Mouse (Mus musculus): ENCODE results near the gene Ypel2.

Ypel2 gene

GRCm38 (mm10) chr11:86994791-86995624, 1.5 kb upstream of the Ypel2 start:
- no peak for DNase-seq

GRCm38 (mm10) chr11:86994330-86994729, 823 bp upstream of the Ypel2 start:
- DNase-seq, result no peak

GRCm38 (mm10) chr11:86992461-86992988, 982 bp downstream of the Ypel2 start:
- peak; percentile 51 for DNase-seq

DNA sequence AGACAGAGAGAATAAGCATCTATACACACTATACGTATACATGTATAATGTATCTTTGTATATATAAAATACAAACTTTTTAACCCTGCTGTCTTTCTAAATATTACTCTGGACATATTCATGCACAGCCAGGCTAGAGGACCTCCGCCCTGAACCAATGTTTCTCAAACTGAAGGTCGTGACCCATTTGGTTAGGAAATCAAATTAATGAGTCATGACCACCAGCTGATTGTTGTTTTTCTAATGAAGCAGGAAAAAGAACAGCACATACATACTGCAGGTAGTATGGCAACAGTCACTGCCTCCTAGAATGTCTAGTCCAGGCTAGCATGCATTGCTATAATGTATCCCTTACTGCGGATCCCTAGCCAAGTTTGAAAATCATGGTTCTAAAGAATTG, 2.3 kb downstream of the Ypel2 start:
- no peak for DNase-seq

- no peak for DNase-seq
Measured at GRCm38 (mm10) chr11:86990309-86990708, 3.2 kb downstream of the Ypel2 start.

DNA sequence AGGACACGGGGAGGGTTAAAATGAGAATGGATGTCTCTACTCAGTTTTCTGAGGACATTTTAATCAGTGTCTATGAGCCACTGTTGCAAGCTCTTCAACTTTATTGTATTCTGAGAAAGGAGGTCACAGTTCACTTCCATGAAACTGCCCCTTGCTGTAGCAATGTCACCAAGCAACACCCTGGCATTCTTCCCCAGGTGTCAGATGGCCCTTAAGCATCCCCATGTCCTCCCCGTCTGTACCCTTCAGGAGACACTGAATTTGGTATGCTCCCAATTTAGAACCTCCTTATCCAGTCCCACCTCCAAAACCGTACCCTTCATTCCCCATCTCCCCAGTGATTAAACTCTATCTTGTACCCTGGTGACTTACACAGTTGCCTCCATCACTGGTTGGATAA, 8.5 kb downstream of the Ypel2 start:
- no peak for DNase-seq

GRCm38 (mm10) chr11:86983056-86983455, 10.5 kb downstream of the Ypel2 start:
- no peak for DNase-seq

- DNase-seq, result no peak
Measured at GRCm38 (mm10) chr11:86981229-86981791, 12.2 kb downstream of the Ypel2 start.

- DNase-seq, result peak; percentile 70
Measured at GRCm38 (mm10) chr11:86980526-86980925, 13.0 kb downstream of the Ypel2 start.

DNA sequence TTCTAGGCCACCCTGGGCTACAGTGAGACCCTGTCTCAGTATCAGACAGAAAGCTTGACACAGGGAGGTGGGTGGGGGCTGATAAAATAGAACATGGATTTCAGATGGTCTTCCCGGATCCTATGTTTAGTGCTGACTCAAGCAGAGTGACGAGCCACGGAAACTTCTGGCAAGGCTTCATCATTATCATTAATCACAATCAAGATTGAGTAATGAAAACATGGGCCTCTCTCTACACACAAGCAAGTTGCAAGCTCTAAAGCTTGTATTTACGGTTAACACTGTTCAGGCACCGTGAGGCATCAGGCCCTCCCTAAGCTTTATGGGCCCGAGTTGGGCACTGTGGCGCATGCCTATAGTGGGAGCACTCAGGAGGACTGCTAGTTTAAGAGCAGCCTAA, 13.7 kb downstream of the Ypel2 start:
- DNase-seq, result no peak

- DNase-seq, result no peak
Measured at GRCm38 (mm10) chr11:86977242-86977641, 16.3 kb downstream of the Ypel2 start.

DNA sequence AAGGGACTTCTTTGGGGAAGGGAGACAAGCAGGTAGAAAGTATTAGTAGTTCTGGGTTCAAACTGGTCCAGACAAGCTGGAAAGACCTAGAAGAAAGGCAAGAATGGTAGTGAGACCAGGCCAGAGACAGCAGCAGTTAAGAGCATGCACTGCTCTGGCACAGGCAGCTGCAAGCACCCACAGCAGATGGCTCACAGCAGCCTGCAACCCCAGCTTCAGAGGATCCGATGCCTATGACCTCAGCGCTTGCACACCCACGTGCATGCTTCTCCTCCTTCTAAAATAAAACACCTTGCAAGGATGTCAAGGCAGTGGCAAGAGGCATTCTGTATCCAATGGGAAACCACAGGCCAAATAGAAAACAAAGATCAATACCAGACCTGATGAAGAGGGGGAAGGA, 19.1 kb downstream of the Ypel2 start:
- DNase-seq, result peak; percentile 50

GRCm38 (mm10) chr11:86973255-86973654, 20.3 kb downstream of the Ypel2 start:
- no peak for DNase-seq

DNA sequence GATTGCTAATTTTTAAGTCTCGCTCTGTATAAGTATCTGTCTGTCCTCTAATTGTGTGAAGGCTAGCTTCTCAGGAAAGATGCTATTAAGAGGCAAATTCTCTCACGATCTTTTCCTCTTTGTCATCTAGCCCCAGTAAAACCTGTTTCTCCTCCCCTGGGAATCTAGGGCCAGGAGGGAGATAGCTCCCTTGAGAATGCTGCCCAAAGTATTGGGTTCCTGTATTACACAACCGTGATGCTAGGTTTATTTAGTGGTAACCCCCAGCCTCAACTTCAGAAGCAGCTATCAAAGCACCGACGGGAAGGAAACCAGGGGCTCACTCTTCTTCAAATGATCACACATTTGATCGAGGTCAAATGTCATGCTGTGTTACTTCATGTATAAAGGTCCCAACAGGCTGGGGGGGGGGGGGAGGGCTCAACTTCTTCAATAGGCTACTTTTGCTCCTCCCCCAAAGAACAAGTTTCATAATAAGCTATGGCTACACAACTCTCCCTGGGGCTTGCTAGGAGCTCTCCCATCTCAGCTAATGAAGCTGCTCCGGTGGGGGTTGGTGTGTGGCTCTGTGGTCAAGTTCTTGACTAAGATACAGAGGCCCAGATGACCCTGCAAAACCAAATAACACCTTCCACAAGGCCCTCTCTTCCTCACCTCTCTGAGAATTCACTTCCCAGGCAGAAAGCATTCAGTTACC, 22.3 kb downstream of the Ypel2 start:
- no peak for DNase-seq

- DNase-seq, result no peak
Measured at GRCm38 (mm10) chr11:86969041-86969821, 24.3 kb downstream of the Ypel2 start.

DNA sequence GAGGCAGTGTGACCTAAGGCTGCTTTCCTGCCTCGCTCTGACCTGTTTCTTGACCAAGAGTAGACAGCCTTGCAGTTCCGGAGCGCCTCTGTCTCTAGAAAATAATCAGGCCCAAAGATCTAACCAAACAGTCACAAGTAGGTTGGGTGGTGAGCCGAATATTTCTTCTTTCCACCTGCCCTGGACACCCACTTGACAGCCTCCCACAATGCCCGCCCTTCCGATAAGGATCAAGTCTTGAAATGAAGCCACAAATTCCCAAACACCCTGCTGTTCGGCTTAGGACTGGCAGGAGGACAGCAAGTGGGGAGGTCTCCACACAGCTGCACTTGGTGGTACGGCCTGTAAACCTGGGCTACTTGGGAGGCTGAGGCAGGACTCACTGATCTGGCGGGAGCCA, 26.0 kb downstream of the Ypel2 start:
- DNase-seq, result no peak

- no peak for DNase-seq
Measured at GRCm38 (mm10) chr11:86966696-86967095, 26.8 kb downstream of the Ypel2 start.

GRCm38 (mm10) chr11:86965079-86965478, 28.4 kb downstream of the Ypel2 start:
- no peak for DNase-seq

- peak; percentile 33 for DNase-seq
Measured at GRCm38 (mm10) chr11:86963698-86964097, 29.8 kb downstream of the Ypel2 start.

DNA sequence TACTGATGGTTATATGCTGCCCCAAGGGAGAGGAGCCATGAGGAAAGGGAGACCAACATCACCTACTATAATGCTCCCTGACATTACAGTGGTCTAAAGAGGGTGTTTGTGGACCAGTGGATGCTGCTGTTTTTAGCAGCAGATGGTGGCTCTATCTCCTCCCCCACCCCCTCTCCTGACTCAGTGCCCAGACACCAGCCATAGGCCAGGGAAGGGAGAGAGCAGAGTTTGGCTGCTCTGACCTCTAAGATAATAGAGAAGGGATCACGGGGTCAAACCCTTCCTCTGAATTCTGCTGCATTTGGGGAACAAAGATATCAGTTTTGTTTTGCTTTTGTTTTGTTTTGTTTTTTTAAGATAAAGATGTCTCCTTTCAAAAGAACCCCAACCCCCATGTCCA, 30.5 kb downstream of the Ypel2 start:
- no peak for DNase-seq

DNA sequence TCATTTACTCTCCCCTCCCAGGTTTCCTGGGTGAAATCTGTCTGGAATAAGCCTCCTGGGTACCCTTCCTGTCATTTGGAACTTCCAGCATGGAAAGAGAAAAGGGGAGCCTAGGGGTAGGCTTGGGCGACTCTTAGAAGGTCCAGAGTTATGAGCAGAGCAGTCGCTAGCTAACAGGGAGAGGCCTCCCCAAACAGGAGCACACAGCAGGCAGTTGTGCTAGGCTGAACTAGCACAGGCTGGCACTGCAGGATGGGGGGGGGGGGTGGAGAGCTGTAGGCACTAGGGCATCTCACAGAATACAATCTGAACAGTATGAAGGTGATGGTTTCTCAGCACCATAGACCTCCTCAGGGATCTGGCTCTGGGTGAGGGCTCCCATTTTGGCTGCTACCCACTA, 31.1 kb downstream of the Ypel2 start:
- no peak for DNase-seq

DNA sequence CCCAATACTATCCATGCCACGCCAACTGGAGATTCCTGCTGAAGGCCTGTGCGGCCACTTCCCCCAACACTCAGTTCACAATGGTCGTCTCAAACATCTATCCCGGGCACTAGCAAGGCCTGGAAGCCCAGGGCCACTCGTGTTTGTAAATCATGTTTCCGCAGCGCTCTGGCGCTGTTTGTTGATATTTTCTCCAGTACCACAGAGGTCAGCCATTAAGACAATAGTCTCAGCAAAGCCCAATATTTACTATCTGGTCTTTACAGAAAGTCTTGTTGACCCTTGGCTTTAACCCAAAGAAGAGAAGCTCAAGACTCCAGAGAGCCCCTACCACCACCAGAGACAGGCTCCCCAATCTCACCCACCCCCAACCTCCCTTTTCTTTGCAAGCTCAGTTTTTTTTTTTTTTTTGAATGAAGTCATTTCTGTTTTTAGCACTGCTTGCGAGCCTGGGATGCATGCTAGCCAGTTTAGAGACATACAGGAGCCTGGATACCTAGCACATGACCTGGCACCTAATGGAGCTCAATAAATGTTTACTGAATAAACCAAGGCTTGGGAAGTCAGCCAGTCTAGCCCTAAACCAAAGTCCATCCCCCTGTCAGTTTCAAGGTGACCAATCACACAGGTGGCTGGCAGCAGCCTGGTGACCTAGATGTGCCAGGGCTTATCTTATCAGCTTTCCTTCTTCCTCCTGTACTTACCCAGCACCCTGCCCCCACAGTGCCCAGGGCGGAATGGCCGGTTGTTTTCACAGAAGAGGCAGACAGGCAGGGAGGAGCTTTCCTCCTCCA, 31.8 kb downstream of the Ypel2 start:
- no peak for DNase-seq

Data from thymus, postnatal 4 days (tissue).